Mouse (Mus musculus): Measurements from ENCODE around the gene Scin. TPM values are rescaled to one million over a fixed set of nuclear protein-coding genes. Genes with fewer than 3 reads are reported as not detected.
A peak's percentile ranks its signal among the peaks of the same experiment; 100 is the strongest.

Scin gene
- polyA plus RNA-seq, 1 experiment from 2014 or later, result not detected

DNA sequence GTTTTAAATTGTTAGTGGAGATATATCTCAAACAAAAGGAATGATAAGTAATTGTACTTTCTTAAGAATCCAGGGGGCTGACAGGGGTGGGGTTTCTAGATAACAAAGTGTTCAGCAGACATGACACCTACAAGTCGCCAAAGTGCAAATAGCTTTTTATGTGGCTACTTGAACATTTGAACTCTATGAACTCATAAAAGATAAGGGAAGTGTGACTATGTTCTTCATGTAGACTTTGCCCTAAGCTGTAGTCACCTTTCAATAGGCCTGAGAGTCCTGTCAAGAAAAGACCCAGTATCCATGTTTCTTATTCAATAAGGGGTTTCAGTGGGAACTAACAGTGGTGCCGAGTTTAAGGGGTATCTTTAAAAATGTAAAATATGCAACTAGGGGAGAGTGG is 110.1 kb downstream of the Scin start:
- 90% methylated on average over 2 of the region's 2 CpGs for WGBS
- ATAC-seq (ENCODE audit: low FRiP score) (no peak), DNase-seq (ENCODE audit: low spot score) (no peak)
- H3K4me2 ChIP-seq (replicated peaks), result no peak overlapping the region
- no peak overlapping the region for H3K27ac ChIP-seq
- no peaks in the 10 kb centered on the region for H3K36me3 ChIP-seq (replicated peaks; ENCODE audit: control insufficient read depth, insufficient read depth)
- H3K9ac ChIP-seq, result no peak overlapping the region
- no peaks in the 10 kb centered on the region for H3K27me3 ChIP-seq (ENCODE audit: control insufficient read depth, insufficient read depth, low read length)
- no peak overlapping the region for H3K4me3 ChIP-seq (replicated peaks; ENCODE audit: low read length)
- H3K9me3 ChIP-seq (ENCODE audit: control insufficient read depth, low read length), result no peaks in the 10 kb centered on the region
- H3K4me1 ChIP-seq (replicated peaks; ENCODE audit: control insufficient read depth, insufficient read depth, low read length), result no peaks in the 10 kb centered on the region

DNA sequence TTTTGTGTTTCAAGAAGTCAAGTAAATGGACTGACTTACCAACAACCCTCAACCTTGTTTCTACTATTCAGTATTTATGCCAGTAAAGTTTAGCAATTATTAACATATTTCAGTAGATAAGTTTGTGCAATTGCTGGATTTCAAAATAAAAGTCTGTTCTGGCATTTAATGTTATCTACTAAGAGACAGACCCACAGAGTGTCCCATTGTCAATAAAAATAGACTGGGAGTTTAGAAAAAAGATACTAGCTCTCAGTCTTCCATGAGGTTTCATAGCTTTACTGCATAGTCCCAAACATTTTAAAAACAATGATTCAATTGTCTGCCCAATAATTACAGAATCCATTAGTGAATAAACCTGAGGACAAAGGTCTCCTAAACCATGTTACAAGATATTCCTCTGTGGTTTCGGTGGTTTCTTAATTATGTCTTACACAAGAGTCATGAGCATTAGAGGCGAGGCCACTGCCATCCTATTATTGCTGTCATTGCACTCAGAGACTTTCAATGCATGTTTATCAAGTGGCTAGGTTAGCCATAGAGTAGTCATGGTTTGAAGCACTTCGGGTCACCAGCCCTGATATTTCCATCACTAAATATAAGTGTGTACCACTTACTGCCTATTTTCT is 110.9 kb downstream of the Scin start:
- Histone ChIP-seq H3K9me3 (ENCODE audit: control insufficient read depth, low read length) (no peaks in the 10 kb centered on the region), H3K4me3 (replicated peaks; ENCODE audit: low read length) (no peak overlapping the region), H3K4me2 (replicated peaks) (no peak overlapping the region), H3K27ac (no peak overlapping the region), H3K4me1 (replicated peaks; ENCODE audit: control insufficient read depth, insufficient read depth, low read length) (no peaks in the 10 kb centered on the region), H3K9ac (no peak overlapping the region), H3K36me3 (replicated peaks; ENCODE audit: control insufficient read depth, insufficient read depth) (no peaks in the 10 kb centered on the region), H3K27me3 (ENCODE audit: control insufficient read depth, insufficient read depth, low read length) (no peaks in the 10 kb centered on the region)
- DNase-seq (ENCODE audit: low spot score), result no peak
- no peak for ATAC-seq (ENCODE audit: low FRiP score)
- WGBS, result 85% methylated on average over 3 of the region's 3 CpGs

DNA sequence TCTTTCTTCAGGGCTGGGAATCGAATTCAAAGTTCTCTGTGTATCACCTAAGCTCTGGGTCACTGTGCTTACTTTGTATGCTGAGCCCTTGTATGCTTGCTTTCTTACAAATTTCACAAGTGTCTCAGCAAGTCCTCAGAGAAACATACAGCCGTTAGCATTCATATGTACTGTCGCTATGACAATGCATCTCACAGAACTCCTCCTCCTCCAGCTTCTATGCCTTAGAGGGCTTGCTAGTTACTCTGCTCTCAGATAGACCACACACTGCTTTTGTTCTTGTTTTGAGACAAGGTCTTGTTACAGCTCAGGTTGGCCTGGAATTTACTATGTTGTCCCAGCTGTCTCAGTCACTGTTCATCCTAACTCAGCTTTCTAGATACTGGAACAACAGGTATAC is 111.7 kb downstream of the Scin start:
- H3K9me3 ChIP-seq (ENCODE audit: control insufficient read depth, low read length), result no peaks in the 10 kb centered on the region
- H3K27ac ChIP-seq, result no peak overlapping the region
- H3K36me3 ChIP-seq (replicated peaks; ENCODE audit: control insufficient read depth, insufficient read depth), result no peaks in the 10 kb centered on the region
- H3K9ac ChIP-seq, result no peak overlapping the region
- DNase-seq (ENCODE audit: low spot score) (no peak), ATAC-seq (ENCODE audit: low FRiP score) (no peak)
- WGBS, result 72% methylated on average over 3 of the region's 3 CpGs
- H3K4me2 ChIP-seq (replicated peaks), result no peak overlapping the region
- H3K4me3 ChIP-seq (replicated peaks; ENCODE audit: low read length), result no peak overlapping the region
- H3K27me3 ChIP-seq (ENCODE audit: control insufficient read depth, insufficient read depth, low read length), result no peaks in the 10 kb centered on the region
- no peaks in the 10 kb centered on the region for H3K4me1 ChIP-seq (replicated peaks; ENCODE audit: control insufficient read depth, insufficient read depth, low read length)

DNA sequence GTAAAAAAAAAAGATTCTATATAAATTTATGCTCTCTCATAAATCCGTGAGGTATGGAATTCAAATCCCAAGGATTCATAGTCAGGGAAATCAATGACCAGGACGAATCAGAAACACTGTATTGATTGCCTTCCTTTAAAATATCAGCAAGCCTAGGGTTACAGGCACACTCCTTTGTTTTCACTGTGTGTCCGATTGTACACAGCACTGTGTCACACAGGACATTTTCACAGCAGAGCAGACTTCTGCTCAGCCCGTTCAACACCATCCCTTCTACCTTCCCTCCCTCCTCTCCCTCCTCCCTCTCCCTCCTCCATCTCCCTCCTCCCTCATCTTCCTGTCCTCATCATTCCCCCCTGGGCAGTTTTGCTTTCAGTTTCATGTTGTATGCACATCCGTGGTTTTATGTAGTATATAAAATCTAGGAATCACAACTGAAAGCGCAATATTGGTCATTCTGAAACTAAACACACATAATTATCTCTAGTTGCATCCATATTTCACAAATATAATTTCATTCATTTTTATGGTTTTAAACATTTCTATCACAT is 116.0 kb downstream of the Scin start:
- H3K4me3 ChIP-seq (replicated peaks; ENCODE audit: low read length), result no peak overlapping the region
- no peaks in the 10 kb centered on the region for H3K27me3 ChIP-seq (ENCODE audit: control insufficient read depth, insufficient read depth, low read length)
- H3K4me1 ChIP-seq (replicated peaks; ENCODE audit: control insufficient read depth, insufficient read depth, low read length), result 0 out of 2 replicates have a peak, but pooled peaks cover 4% of the 10 kb centered on the region
- H3K9ac ChIP-seq, result no peak overlapping the region
- ATAC-seq (ENCODE audit: low FRiP score), result no peak
- H3K36me3 ChIP-seq (replicated peaks; ENCODE audit: control insufficient read depth, insufficient read depth), result no peaks in the 10 kb centered on the region
- H3K4me2 ChIP-seq (replicated peaks), result no peak overlapping the region
- no peak overlapping the region for H3K27ac ChIP-seq
- no peaks in the 10 kb centered on the region for H3K9me3 ChIP-seq (ENCODE audit: control insufficient read depth, low read length)
- DNase-seq (ENCODE audit: low spot score), result no peak
- WGBS, result 75% methylated on average over 6 of the region's 6 CpGs

GRCm38 (mm10) chr12:40016648-40017460 is 117.2 kb downstream of the Scin start:
- no peaks in the 10 kb centered on the region for H3K9me3 ChIP-seq (ENCODE audit: control insufficient read depth, low read length)
- no peak for DNase-seq (ENCODE audit: low spot score)
- 39% methylated on average over 19 of the region's 19 CpGs for WGBS
- H3K4me3 ChIP-seq (replicated peaks; ENCODE audit: low read length), result no peak overlapping the region
- H3K9ac ChIP-seq, result no peak overlapping the region
- peak overlapping the region; percentile 30; the same call in 1 of the 2 replicates for H3K27ac ChIP-seq
- no peaks in the 10 kb centered on the region for H3K36me3 ChIP-seq (replicated peaks; ENCODE audit: control insufficient read depth, insufficient read depth)
- H3K27me3 ChIP-seq (ENCODE audit: control insufficient read depth, insufficient read depth, low read length), result no peaks in the 10 kb centered on the region
- H3K4me2 ChIP-seq (replicated peaks), result peak overlapping the region; percentile 35
- 0 out of 2 replicates have a peak, but pooled peaks cover 4% of the 10 kb centered on the region for H3K4me1 ChIP-seq (replicated peaks; ENCODE audit: control insufficient read depth, insufficient read depth, low read length)
- ATAC-seq (ENCODE audit: low FRiP score), result peak; percentile 53

GRCm38 (mm10) chr12:40016068-40016467 is 118.0 kb downstream of the Scin start:
- H3K4me2 ChIP-seq (replicated peaks), result no peak overlapping the region
- ATAC-seq (ENCODE audit: low FRiP score), result peak; percentile 53; the same call in 1 of the 2 replicates
- H3K27ac ChIP-seq, result no peak overlapping the region

GRCm38 (mm10) chr12:40009866-40010265 is 124.2 kb downstream of the Scin start:
- no peaks in the 10 kb centered on the region for H3K27me3 ChIP-seq (ENCODE audit: control insufficient read depth, insufficient read depth, low read length)
- no peak overlapping the region for H3K4me2 ChIP-seq (replicated peaks)
- no peaks in the 10 kb centered on the region for H3K9me3 ChIP-seq (ENCODE audit: control insufficient read depth, low read length)
- no peak overlapping the region for H3K27ac ChIP-seq
- ATAC-seq (ENCODE audit: low FRiP score) (no peak), DNase-seq (ENCODE audit: low spot score) (no peak)
- no peaks in the 10 kb centered on the region for H3K4me1 ChIP-seq (replicated peaks; ENCODE audit: control insufficient read depth, insufficient read depth, low read length)
- no peak overlapping the region for H3K9ac ChIP-seq
- no peaks in the 10 kb centered on the region for H3K36me3 ChIP-seq (replicated peaks; ENCODE audit: control insufficient read depth, insufficient read depth)
- no peak overlapping the region for H3K4me3 ChIP-seq (replicated peaks; ENCODE audit: low read length)
- WGBS, result 45% methylated on average over 2 of the region's 2 CpGs

More at GRCm38 (mm10) chr12:40016068-40016467, 118.0 kb downstream of the Scin start:
- H3K4me1 ChIP-seq (replicated peaks; ENCODE audit: control insufficient read depth, insufficient read depth, low read length), result 0 out of 2 replicates have a peak, but pooled peaks cover 4% of the 10 kb centered on the region
- H3K36me3 ChIP-seq (replicated peaks; ENCODE audit: control insufficient read depth, insufficient read depth), result no peaks in the 10 kb centered on the region
- no peak for DNase-seq (ENCODE audit: low spot score)
- H3K4me3 ChIP-seq (replicated peaks; ENCODE audit: low read length), result no peak overlapping the region
- H3K9me3 ChIP-seq (ENCODE audit: control insufficient read depth, low read length), result no peaks in the 10 kb centered on the region
- H3K9ac ChIP-seq, result no peak overlapping the region
- no peaks in the 10 kb centered on the region for H3K27me3 ChIP-seq (ENCODE audit: control insufficient read depth, insufficient read depth, low read length)
- 57% methylated on average over 9 of the region's 9 CpGs for WGBS

Other genes with a start within 250 kb of the Scin start
- 143 and 150 TPM in 2 replicates for gene Arl4a, start 96.2 kb downstream of the Scin start, polyA plus RNA-seq (2014; fragmentation: Nextera tagmentation; extraction: Ambion mirVana)
- 0.10 TPM in 1 of 2 replicates, not detected in the other for gene Lsmem1, start 65.3 kb upstream of the Scin start, polyA plus RNA-seq (2014; fragmentation: Nextera tagmentation; extraction: Ambion mirVana)
- gene Ifrd1, start 114.3 kb upstream of the Scin start, polyA plus RNA-seq (2014; fragmentation: Nextera tagmentation; extraction: Ambion mirVana), result 178 and 205 TPM in 2 replicates

Measured in hindbrain, embryonic 14.5 days (tissue).